Mouse (Mus musculus) lung, postnatal 0 days (tissue): Measurements from ENCODE around the gene Tmem108.

ENCODE experiments used
- CTCF ChIP-seq: IDR thresholded peaks from 2 replicates; pipeline ENCODE4 v1.5.1; 2016; ENCODE audit warnings: antibody characterized with exemption, mild to moderate bottlenecking
- EP300 ChIP-seq: IDR thresholded peaks from 2 replicates; pipeline ENCODE4 v1.6.1; 2016; ENCODE audit warnings: antibody characterized with exemption, mild to moderate bottlenecking, control low read depth

GRCm38 (mm10) chr9:103505067-103505466 is 256.6 kb downstream of the Tmem108 start:
- no peak for TF ChIP-seq CTCF
- no peak for TF ChIP-seq EP300
